Comparison of ENCODE assay signal across 26 mouse cellular contexts in the genomic region with DNA sequence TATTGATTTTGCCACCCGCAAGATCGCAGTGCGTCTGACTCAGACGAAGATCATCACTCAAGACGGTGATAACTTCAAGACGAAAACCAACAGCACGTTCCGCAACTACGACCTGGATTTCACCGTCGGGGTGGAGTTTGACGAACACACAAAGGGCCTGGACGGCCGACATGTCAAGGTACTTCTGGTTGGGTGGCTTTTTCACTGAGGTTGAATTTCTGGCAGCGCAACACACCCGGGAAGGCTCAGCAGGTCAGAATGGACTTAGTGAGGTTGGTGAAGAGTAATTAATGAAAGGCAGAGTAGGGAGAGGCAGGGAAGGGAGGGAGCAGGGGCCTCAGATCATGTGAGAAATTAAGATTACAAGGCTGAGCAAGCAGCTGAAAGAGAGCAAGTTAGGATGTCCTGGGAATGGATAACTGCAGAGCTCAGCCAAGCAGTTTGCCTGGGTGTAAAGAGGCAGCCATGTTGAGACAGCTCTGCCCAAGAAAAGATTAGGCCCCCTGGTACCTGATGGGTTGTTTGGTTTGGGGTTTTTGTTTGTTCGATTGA. TPM values are rescaled to one million over a fixed set of nuclear protein-coding genes. Genes with fewer than 3 reads are reported as not detected.
DNase-seq lines count a peak whose midpoint lies in the region; ATAC-seq lines count a peak whose summit lies in the region.
"Had no signal": no experiment of that assay in that cellular context is flagged by ENCODE, and none has a peak within 500 bp of the region (broad histone marks: within the 10 kb centered on the region; RNA-seq: fewer than 3 reads in every experiment).

No protein-coding gene starts in this region.

- H3K9ac ChIP-seq in hindbrain, embryonic 11.5 days (ENCODE audit: low read depth, low read length): no peak overlapping the region
- H3K9ac ChIP-seq in hindbrain, embryonic 13.5 days: no peak overlapping the region
- H3K9ac ChIP-seq in intestine, embryonic 16.5 days (ENCODE audit: low read depth, low read length): no peak overlapping the region
- H3K9ac ChIP-seq in stomach, embryonic 14.5 days (replicated peaks; ENCODE audit: low read depth, low read length): no peak overlapping the region
- H3K9ac ChIP-seq: embryonic facial prominence, embryonic 13.5 days; forebrain, embryonic 15.5 days; heart, embryonic 13.5 days; hindbrain, embryonic 14.5 days; limb, embryonic 15.5 days; liver, embryonic 15.5 days had no signal

- H3K4me2 ChIP-seq in hindbrain, embryonic 11.5 days (replicated peaks; ENCODE audit: low read depth, low read length): no peak overlapping the region
- no peak overlapping the region for H3K4me2 ChIP-seq in hindbrain, embryonic 13.5 days
- no peak overlapping the region for H3K4me2 ChIP-seq in intestine, embryonic 16.5 days (ENCODE audit: low read depth, low read length)
- H3K4me2 ChIP-seq in stomach, embryonic 14.5 days (replicated peaks; ENCODE audit: low read depth, low read length): no peak overlapping the region
- H3K4me2 ChIP-seq: embryonic facial prominence, embryonic 13.5 days; forebrain, embryonic 15.5 days; heart, embryonic 13.5 days; hindbrain, embryonic 14.5 days; limb, embryonic 15.5 days; liver, embryonic 15.5 days had no signal

- peak overlapping the region; percentile 36; the same call in 1 of the 2 replicates for H3K27ac ChIP-seq in hindbrain, embryonic 11.5 days (ENCODE audit: low read depth, low read length)
- H3K27ac ChIP-seq in hindbrain, embryonic 13.5 days: no peak overlapping the region
- peak overlapping the region; percentile 18 for H3K27ac ChIP-seq in intestine, embryonic 16.5 days (ENCODE audit: low read length)
- H3K27ac ChIP-seq in stomach, embryonic 14.5 days (ENCODE audit: low read length): peak overlapping the region; percentile 44; the same call in 1 of the 2 replicates
- H3K27ac ChIP-seq: embryonic facial prominence, embryonic 13.5 days; forebrain, embryonic 15.5 days; heart, embryonic 13.5 days; hindbrain, embryonic 14.5 days; left cerebral cortex, adult 2 months; limb, embryonic 15.5 days; liver, embryonic 15.5 days had no signal

- ATAC-seq in hindbrain, embryonic 11.5 days (ENCODE audit: low FRiP score): no peak
- no peak for ATAC-seq in hindbrain, embryonic 13.5 days (ENCODE audit: low FRiP score)
- ATAC-seq in intestine, embryonic 16.5 days: peak; percentile 67
- no peak for ATAC-seq in stomach, embryonic 14.5 days (ENCODE audit: insufficient number of reproducible peaks, insufficient read depth, low FRiP score, low read depth)
- ATAC-seq in erythroid progenitor cell, adult 5-6 weeks (replicated peaks; ENCODE audit: low FRiP score, poor library complexity, severe bottlenecking): no peak
- ATAC-seq: forebrain, embryonic 15.5 days; inflammation-experienced regulatory T-cells, adult 6 months had no signal

- H3K4me3 ChIP-seq in hindbrain, embryonic 11.5 days (ENCODE audit: low read depth, low read length): no peak overlapping the region
- no peak overlapping the region for H3K4me3 ChIP-seq in hindbrain, embryonic 13.5 days
- no peak overlapping the region for H3K4me3 ChIP-seq in intestine, embryonic 16.5 days (ENCODE audit: low read length)
- H3K4me3 ChIP-seq in stomach, embryonic 14.5 days (ENCODE audit: low read depth, low read length): no peak overlapping the region
- H3K4me3 ChIP-seq: embryonic facial prominence, embryonic 13.5 days; forebrain, embryonic 15.5 days; heart, embryonic 13.5 days; left cerebral cortex, adult 2 months; limb, embryonic 15.5 days; liver, embryonic 15.5 days had no signal

- no peak for DNase-seq in hindbrain, embryonic 11.5 days (ENCODE audit: low spot score)
- peak; percentile 46 for DNase-seq in NIH3T3 (ENCODE audit: low read depth)
- DNase-seq in lung, adult 18-20 months: no peak
- DNase-seq: cerebellum, adult 11 months; cerebellum, adult 9-11 months; lung, postnatal 4 days; midbrain, embryonic 14.5 days had no signal

- H3K9me3 ChIP-seq in hindbrain, embryonic 11.5 days (ENCODE audit: control insufficient read depth, low read length): no peaks in the 10 kb centered on the region
- no peaks in the 10 kb centered on the region for H3K9me3 ChIP-seq in hindbrain, embryonic 13.5 days
- H3K9me3 ChIP-seq in intestine, embryonic 16.5 days (ENCODE audit: control insufficient read depth, low read length): no peaks in the 10 kb centered on the region
- H3K9me3 ChIP-seq in stomach, embryonic 14.5 days (ENCODE audit: control insufficient read depth, low read depth, low read length): no peaks in the 10 kb centered on the region
- H3K9me3 ChIP-seq: embryonic facial prominence, embryonic 13.5 days; forebrain, embryonic 15.5 days; heart, embryonic 13.5 days; limb, embryonic 15.5 days; liver, embryonic 15.5 days had no signal

- H3K36me3 ChIP-seq in hindbrain, embryonic 11.5 days (ENCODE audit: control insufficient read depth, insufficient read depth, low read length): no peaks in the 10 kb centered on the region
- H3K36me3 ChIP-seq in hindbrain, embryonic 13.5 days: no peaks in the 10 kb centered on the region
- H3K36me3 ChIP-seq in intestine, embryonic 16.5 days (ENCODE audit: control insufficient read depth, insufficient read depth, low read length): no peaks in the 10 kb centered on the region
- no peaks in the 10 kb centered on the region for H3K36me3 ChIP-seq in stomach, embryonic 14.5 days (ENCODE audit: control insufficient read depth, insufficient read depth, low read length)
- H3K36me3 ChIP-seq: embryonic facial prominence, embryonic 13.5 days; forebrain, embryonic 15.5 days; heart, embryonic 13.5 days; limb, embryonic 15.5 days; liver, embryonic 15.5 days had no signal

- H3K4me1 ChIP-seq in hindbrain, embryonic 11.5 days (replicated peaks; ENCODE audit: control insufficient read depth, insufficient read depth, low read length): no peaks in the 10 kb centered on the region
- peaks cover 31% of the 10 kb centered on the region for H3K4me1 ChIP-seq in hindbrain, embryonic 13.5 days (replicated peaks)
- peaks cover 26% of the 10 kb centered on the region for H3K4me1 ChIP-seq in intestine, embryonic 16.5 days (ENCODE audit: control insufficient read depth, insufficient read depth, low read length)
- peaks cover 22% of the 10 kb centered on the region for H3K4me1 ChIP-seq in stomach, embryonic 14.5 days (ENCODE audit: control insufficient read depth, insufficient read depth, low read length)

- WGBS in hindbrain, embryonic 11.5 days: 73% methylated on average over 17 of the region's 17 CpGs
- WGBS in hindbrain, embryonic 13.5 days: 74% methylated on average over 17 of the region's 17 CpGs
- 60% methylated on average over 17 of the region's 17 CpGs for WGBS in intestine, embryonic 16.5 days
- WGBS in stomach, embryonic 14.5 days: 49% methylated on average over 17 of the region's 17 CpGs

- H3K27me3 ChIP-seq in hindbrain, embryonic 11.5 days (ENCODE audit: control insufficient read depth, insufficient read depth, low read length): no peaks in the 10 kb centered on the region
- H3K27me3 ChIP-seq in hindbrain, embryonic 13.5 days: 0 out of 2 replicates have a peak, but pooled peaks cover 4% of the 10 kb centered on the region
- H3K27me3 ChIP-seq in intestine, embryonic 16.5 days (replicated peaks; ENCODE audit: control insufficient read depth, insufficient read depth, low read length): no peaks in the 10 kb centered on the region
- H3K27me3 ChIP-seq in stomach, embryonic 14.5 days (ENCODE audit: control insufficient read depth, insufficient read depth, low read length): no peaks in the 10 kb centered on the region
- H3K27me3 ChIP-seq: embryonic facial prominence, embryonic 13.5 days; forebrain, embryonic 15.5 days had no signal

RNA-seq across cellular contexts. Expression of a gene that starts 12.9 kb away (rescaled TPM):
- 0.78 and 1.3 TPM in 2 replicates for polyA plus RNA-seq in hindbrain, embryonic 11.5 days (2014; fragmentation: Nextera tagmentation; extraction: Ambion mirVana)
- 0.62 and 1.2 TPM in 2 replicates for polyA plus RNA-seq in hindbrain, embryonic 13.5 days (2015; fragmentation: Nextera tagmentation; extraction: Ambion mirVana)
- 749 and 1,123 TPM in 2 replicates for polyA plus RNA-seq in intestine, embryonic 16.5 days (2015; fragmentation: Nextera tagmentation; extraction: Ambion mirVana)
- 4.1 and 4.4 TPM in 2 replicates for polyA plus RNA-seq in stomach, embryonic 14.5 days (2014; fragmentation: Nextera tagmentation; extraction: Ambion mirVana)
- total RNA-seq in erythroid progenitor cell, adult 5-6 weeks (2015; ENCODE audit: low replicate concordance): not detected in 2 replicates
- total RNA-seq in erythroid progenitor cell, adult 5-6 weeks (2017; ENCODE audit: low replicate concordance): not detected in 2 replicates
- total RNA-seq: adrenal gland, adult 2 months; ES-E14; gastrocnemius, postnatal 14 days; heart, adult 18-20 months; left cerebral cortex, adult 2 months; left cerebral cortex, postnatal 36 days; megakaryocyte-erythroid progenitor cell, adult 5-6 weeks had no signal
- polyA plus RNA-seq: adrenal gland, adult 2 months; cortical plate, adult 2 months; heart, embryonic 13.5 days; inflammation-experienced regulatory T-cells, adult 6 months; midbrain, embryonic 14.5 days had no signal

Comparison
In these comparisons a context has a peak if more than half of its experiments do, and no peak if none do; other contexts are left out.
1. RNA of a gene that starts 12.9 kb away (polyA plus RNA-seq): 749 to 1,123 TPM in intestine, embryonic 16.5 days; 4.1 to 4.4 TPM in stomach, embryonic 14.5 days, 0.78 to 1.3 TPM in hindbrain, embryonic 11.5 days and 0.62 to 1.2 TPM in hindbrain, embryonic 13.5 days; every median in the first group is over 100 times any median in the second.